Mouse (Mus musculus) liver, embryonic 18 days (tissue): ENCODE measurements around the gene Fezf1. TPM values are rescaled to one million over a fixed set of nuclear protein-coding genes. Genes with fewer than 3 reads are reported as not detected.

Experiments used
- polyA plus RNA-seq: library from polyadenylated mRNA; depleted of rRNA; stranded (reverse); fragments of >200 nt; gene quantifications from 2 replicates; pipeline ENCODE4 v1.2.3, GENCODE M21; 2012; rRNA removed

The Fezf1 gene
- not detected in 2 replicates for polyA plus RNA-seq

DNA sequence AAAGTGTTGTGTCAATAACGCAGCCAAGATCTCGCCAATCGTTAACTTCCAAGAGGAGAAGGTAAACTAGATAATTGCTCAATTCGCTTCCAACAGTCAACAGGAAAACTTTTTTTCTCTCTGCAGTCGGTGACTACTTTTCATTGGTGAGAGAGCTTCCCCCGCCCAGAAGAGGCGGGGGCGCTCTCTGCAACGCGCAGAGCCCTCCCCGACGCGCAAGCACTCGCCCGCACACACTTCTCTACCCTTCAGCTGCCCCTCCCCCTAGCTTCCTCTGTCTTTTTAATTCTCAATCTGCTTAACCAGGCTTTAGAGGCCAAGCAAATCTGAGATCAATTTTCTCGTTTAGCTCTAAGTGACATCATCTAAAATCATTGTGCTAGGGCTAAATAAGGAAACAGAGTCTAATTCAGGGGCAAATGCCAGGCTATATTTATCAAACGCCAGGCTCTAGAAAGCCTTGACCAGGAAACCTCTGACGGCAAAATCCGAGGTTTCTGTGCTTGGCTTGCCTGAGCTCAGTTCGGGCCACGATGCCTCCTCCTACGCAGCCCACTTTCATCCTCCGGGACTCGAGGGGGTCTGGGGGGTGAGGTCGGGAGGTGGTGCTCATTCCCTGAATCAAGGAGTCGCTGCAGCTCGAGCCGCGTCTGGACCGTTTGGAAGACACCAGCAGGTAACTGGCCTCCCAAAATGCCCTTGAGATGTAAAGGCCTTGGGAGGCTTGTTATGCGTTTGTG, at the start of gene Fezf1:
Gene Fezf1 (minus strand): TSS at position 50 of the 740 bp plus-strand sequence.

Other genes with a start within 250 kb of the Fezf1 start
- 19.5 and 20.1 TPM in 2 replicates for gene Aass, start 115.4 kb downstream of the Fezf1 start, polyA plus RNA-seq